Mouse (Mus musculus) granulocyte monocyte progenitor cell, adult 5-6 weeks (primary cell): Measurements from ENCODE around the gene Gfpt1. TPM values are rescaled to one million over a fixed set of nuclear protein-coding genes. Genes with fewer than 3 reads are reported as not detected.

Experiments
- ATAC-seq: replicated peaks from 2 replicates; pipeline ENCODE4 v1.8.0; 2016; ENCODE audit warnings: mild to moderate bottlenecking, moderate TSS enrichment, inconsistent platforms; ENCODE audit not compliant: poor library complexity, severe bottlenecking
- total RNA-seq, 2 experiments: library from RNA; stranded (forward) in 1 of 2; stranded (reverse) in 1 of 2; fragments of 200-712, 200-1000 nt in 1 of 2; fragments of >200 nt in 1 of 2; fragmentation: Nextera tagmentation in 1 of 2; gene quantifications; 2 replicates each; pipeline ENCODE4 v1.2.3; 2014 to 2017

Gene Gfpt1
- total RNA-seq, 2 experiments from 2014 or later: 22.4 to 23.4 TPM

GRCm38 (mm10) chr6:87129861-87130260, 87.2 kb downstream of the Gfpt1 start:
- peak; percentile 37 for ATAC-seq

- ATAC-seq: peak; percentile 55
Measured at GRCm38 (mm10) chr6:87130628-87131027, 88.0 kb downstream of the Gfpt1 start.

GRCm38 (mm10) chr6:87131078-87131477, 88.4 kb downstream of the Gfpt1 start:
- no peak for ATAC-seq

GRCm38 (mm10) chr6:87133520-87133919, 90.9 kb downstream of the Gfpt1 start:
- no peak for ATAC-seq

- no peak for ATAC-seq
Measured at GRCm38 (mm10) chr6:87133966-87134546, 91.4 kb downstream of the Gfpt1 start.

- ATAC-seq: no peak
Measured at GRCm38 (mm10) chr6:87138479-87138878, 95.8 kb downstream of the Gfpt1 start.

- ATAC-seq: no peak
Measured at GRCm38 (mm10) chr6:87139796-87140553, 97.3 kb downstream of the Gfpt1 start.

Other genes starting within 250 kb of the Gfpt1 start
- 11.9 and 16.4 TPM in 2 replicates for gene Anxa4, start 249.3 kb upstream of the Gfpt1 start, total RNA-seq (2014; fragmentation: Nextera tagmentation)
- gene Anxa4, start 249.3 kb upstream of the Gfpt1 start, total RNA-seq (2017): 16.4 and 17.7 TPM in 2 replicates
- 28.2 and 40.2 TPM in 2 replicates for gene Aak1, start 193.3 kb upstream of the Gfpt1 start, total RNA-seq (2014; fragmentation: Nextera tagmentation)
- 6.5 and 6.7 TPM in 2 replicates for gene Aak1, start 193.3 kb upstream of the Gfpt1 start, total RNA-seq (2017)
- 84.0 and 103 TPM in 2 replicates for gene Nfu1, start 33.6 kb upstream of the Gfpt1 start, total RNA-seq (2014; fragmentation: Nextera tagmentation)
- gene Nfu1, start 33.6 kb upstream of the Gfpt1 start, total RNA-seq (2017): 57.8 and 80.8 TPM in 2 replicates
- gene D6Ertd527e, start 61.9 kb downstream of the Gfpt1 start, total RNA-seq (2014; fragmentation: Nextera tagmentation): not detected in 2 replicates
- not detected in 2 replicates for gene D6Ertd527e, start 61.9 kb downstream of the Gfpt1 start, total RNA-seq (2017)